Mouse (Mus musculus) embryonic fibroblast, embryonic 13.5 days (primary cell): ENCODE measurements around the gene Cdk9.

Source experiments
- CTCF ChIP-seq: IDR thresholded peaks from 2 replicates; pipeline ENCODE4 v1.5.1; 2011; ENCODE audit warnings: mild to moderate bottlenecking, control low read depth, low read length, moderate library complexity, borderline replicate concordance; ENCODE audit not compliant: insufficient read depth
- POLR2A ChIP-seq: IDR thresholded peaks from 2 replicates; pipeline ENCODE4 v1.6.1; 2011; ENCODE audit warnings: low read depth, mild to moderate bottlenecking, control low read depth, low read length, moderate library complexity

GRCm38 (mm10) chr2:32734480-32734879 is 21.6 kb upstream of the Cdk9 start:
- no peak for TF ChIP-seq CTCF
- no peak for TF ChIP-seq POLR2A
